In genomic region chr4:118041145-118041544, GRCm38 (mm10) we compare ENCODE assay signal across 18 mouse cellular contexts.
"Had no signal": no experiment of that assay in that cellular context is flagged by ENCODE, and none has a peak within 500 bp of the region (broad histone marks: within the 10 kb centered on the region; RNA-seq: fewer than 3 reads in every experiment).

No protein-coding gene starts in this region.

- H3K4me2 ChIP-seq: intestine, embryonic 15.5 days; liver, embryonic 11.5 days; liver, embryonic 15.5 days; lung, embryonic 14.5 days had no signal

- ATAC-seq: intestine, embryonic 15.5 days had no signal

- H3K27me3 ChIP-seq: intestine, embryonic 15.5 days; liver, embryonic 15.5 days; megakaryocyte, embryonic 14.5 days had no signal

- DNase-seq: kidney, adult 18-20 months; kidney, postnatal 10 days; kidney, postnatal 4 days; left cerebral cortex, postnatal 4 days; lung, postnatal 10 days; midbrain, embryonic 14.5 days; right cerebral cortex, adult 18-20 months; right cerebral cortex, postnatal 25 days; thymus, postnatal 4 days had no signal

- H3K27ac ChIP-seq: layer of hippocampus, adult 2 months; liver, embryonic 15.5 days; macrophage; stomach, postnatal 0 days had no signal

- H3K9ac ChIP-seq: intestine, embryonic 15.5 days; liver, embryonic 15.5 days; lung, embryonic 14.5 days had no signal

- H3K4me3 ChIP-seq: intestine, embryonic 15.5 days; layer of hippocampus, adult 2 months; liver, embryonic 15.5 days; megakaryocyte, embryonic 14.5 days; myocyte had no signal

- H3K36me3 ChIP-seq: intestine, embryonic 15.5 days; liver, embryonic 15.5 days had no signal

- H3K9me3 ChIP-seq: intestine, embryonic 15.5 days; liver, embryonic 15.5 days; megakaryocyte, embryonic 14.5 days had no signal
